Mouse (Mus musculus) olfactory bulb, adult 2 months (tissue): ENCODE results near the gene 9930022D16Rik.

Experiments
- CTCF ChIP-seq: fragments of 200-500 bp; IDR thresholded peaks from 2 replicates; pipeline ENCODE4 v1.5.1; 2012; ENCODE audit warnings: low read depth, mild to moderate bottlenecking, low read length, moderate library complexity; ENCODE audit not compliant: insufficient read depth
- POLR2A ChIP-seq: fragments of 200-500 bp; IDR thresholded peaks from 2 replicates; pipeline ENCODE4 v1.6.1; 2012; ENCODE audit warnings: mild to moderate bottlenecking, low read depth, low read length, moderate library complexity; ENCODE audit not compliant: insufficient read depth

DNA sequence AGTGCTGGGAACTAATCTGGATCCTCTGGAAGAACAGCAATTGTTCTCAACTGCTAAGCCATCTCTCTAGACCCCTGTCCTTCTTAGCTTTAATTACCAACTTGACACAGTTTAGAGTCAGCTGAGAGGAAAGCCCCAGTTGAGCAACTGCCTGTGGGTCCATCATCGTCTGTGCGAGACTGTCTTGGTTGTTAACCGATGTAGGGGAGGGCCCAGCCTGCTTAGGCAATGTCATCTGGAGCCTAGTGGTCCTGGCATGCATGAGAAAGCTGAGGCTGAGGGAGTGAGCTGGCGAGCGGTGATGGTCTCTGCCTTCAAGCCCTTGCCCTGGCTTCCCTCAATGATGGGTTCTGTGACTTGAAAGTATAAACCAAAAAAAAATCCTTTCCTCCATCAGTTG lies 1.1 kb downstream of the 9930022D16Rik start:
- TF ChIP-seq CTCF (no peak), POLR2A (no peak)
